Mouse (Mus musculus): ENCODE data around the gene Slc34a1.

The Slc34a1 gene

GRCm38 (mm10) chr13:55447543-55447943 lies 49.6 kb downstream of the Slc34a1 start:
- TF ChIP-seq GATA4 (IDR thresholded peaks at IDR 0.05; ENCODE audit: insufficient replicate concordance, low read length): no peak

DNA sequence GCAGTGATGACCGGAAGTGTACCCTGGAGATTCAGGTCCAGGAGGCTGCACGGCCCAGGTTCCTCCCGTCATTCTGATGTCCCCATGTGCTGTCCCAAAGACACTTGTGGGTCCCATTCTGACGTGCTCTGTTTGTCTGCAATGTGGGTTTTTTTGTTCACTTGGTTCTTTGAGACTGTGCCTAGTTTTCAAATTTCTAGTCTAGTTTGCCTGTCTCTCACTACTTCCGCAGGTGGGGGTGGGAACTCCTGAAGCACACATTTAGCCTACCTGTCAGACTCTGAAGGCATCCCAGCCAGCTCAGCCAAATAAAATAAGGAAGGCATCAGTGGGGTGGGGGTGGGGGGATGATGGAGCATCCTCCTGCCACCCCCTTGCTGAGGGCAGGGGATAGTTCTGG lies 50.1 kb downstream of the Slc34a1 start:
- no peak for TF ChIP-seq GATA4 (IDR thresholded peaks at IDR 0.05; ENCODE audit: insufficient replicate concordance, low read length)

DNA sequence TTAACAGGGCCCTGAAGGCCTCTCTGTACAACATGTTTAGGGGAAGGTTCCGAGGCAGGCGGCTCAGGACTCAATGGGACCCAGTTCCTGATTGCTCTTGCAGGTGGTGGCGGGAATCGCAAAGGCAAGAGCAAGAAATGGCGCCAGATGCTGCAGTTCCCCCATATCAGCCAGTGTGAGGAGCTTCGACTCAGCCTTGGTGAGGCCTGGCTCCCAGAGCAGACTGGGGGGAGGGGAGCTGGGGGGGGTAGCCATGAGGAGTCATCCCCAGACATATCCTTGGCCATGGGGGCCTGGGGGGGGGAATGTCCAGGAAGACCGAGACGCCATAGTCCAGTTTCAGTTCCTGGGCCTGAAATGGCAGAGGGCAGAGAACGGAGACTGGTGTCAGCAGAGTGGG lies 51.2 kb downstream of the Slc34a1 start:
- no peak for TF ChIP-seq GATA4 (IDR thresholded peaks at IDR 0.05; ENCODE audit: insufficient replicate concordance, low read length)

- no peak for TF ChIP-seq GATA4 (IDR thresholded peaks at IDR 0.05; ENCODE audit: insufficient replicate concordance, low read length)
These were observed 51.9 kb downstream of the Slc34a1 start for GRCm38 (mm10) chr13:55449679-55450441.

DNA sequence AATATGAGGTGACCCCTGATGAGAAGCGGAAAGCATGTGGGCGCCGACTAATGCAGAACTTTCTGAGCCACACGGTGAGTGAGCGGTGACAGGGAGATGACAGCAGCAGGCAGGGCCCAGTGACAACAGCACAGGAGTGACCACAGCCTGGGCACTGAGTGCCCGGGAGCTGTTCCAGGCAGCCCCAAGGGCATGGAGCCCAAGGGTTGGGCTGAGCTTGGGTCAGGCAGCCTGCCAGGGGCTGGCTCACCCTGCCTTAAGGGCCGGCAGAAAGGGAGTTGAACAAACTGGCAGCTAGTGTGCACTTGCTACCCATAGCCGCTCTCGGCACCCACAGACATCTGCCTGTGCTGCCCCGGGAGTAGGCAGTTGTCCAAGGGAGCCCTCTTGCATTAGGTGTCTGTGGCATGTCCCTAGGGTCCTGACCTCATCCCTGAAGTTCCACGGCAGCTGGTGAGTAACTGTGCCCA lies 52.6 kb downstream of the Slc34a1 start:
- no peak for TF ChIP-seq GATA4 (IDR thresholded peaks at IDR 0.05; ENCODE audit: insufficient replicate concordance, low read length)

DNA sequence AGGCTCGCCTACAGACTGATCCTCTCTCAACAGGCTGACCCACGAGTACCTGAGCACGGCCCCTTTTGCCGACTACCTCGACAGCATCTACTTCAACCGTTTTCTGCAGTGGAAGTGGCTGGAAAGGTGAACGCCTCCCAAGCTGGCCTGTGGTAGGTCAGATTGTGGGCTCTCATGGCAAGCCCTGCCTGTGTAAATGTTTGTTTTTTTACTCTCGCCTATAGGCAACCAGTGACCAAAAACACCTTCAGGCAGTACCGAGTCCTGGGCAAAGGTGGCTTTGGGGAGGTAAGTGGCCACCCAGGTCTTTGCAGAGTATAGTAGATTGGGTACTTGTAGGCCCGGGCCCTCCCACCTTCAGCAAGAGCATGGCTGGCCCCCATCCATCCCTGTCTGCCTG lies 53.3 kb downstream of the Slc34a1 start:
- no peak for TF ChIP-seq GATA4 (IDR thresholded peaks at IDR 0.05; ENCODE audit: insufficient replicate concordance, low read length)

DNA sequence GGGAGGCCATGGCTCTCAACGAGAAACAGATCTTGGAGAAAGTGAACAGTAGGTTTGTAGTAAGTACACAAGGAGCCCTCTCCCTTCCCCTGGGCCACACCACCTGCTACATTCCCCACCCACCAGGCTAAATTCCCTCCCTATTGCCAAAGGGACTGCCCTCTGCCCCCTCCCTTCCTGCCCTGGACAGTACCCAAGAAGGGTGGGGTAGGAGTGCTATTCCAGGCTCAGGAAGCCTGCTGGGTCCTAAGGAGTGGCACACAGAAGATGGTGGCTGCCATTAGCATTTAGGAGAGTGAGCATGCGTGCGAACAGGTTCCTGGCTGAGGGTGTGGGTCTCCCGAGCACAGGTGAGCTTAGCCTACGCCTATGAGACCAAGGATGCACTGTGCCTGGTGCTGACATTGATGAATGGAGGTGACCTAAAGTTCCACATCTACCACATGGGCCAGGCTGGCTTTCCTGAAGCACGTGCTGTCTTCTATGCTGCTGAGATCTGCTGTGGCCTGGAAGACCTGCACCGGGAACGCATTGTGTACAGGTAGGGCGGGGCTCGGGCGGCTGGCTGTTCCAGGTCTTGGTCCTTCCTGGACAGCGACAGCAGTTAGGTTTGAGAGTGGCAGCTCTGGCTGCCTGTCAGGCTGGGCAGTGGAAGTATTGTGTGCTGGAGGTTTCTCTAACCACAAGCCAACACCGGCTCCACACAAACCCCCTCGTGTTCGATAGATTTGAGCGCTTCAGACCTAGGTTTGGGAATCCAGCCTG lies 54.0 kb downstream of the Slc34a1 start:
- TF ChIP-seq GATA4 (IDR thresholded peaks at IDR 0.05; ENCODE audit: insufficient replicate concordance, low read length): no peak

DNA sequence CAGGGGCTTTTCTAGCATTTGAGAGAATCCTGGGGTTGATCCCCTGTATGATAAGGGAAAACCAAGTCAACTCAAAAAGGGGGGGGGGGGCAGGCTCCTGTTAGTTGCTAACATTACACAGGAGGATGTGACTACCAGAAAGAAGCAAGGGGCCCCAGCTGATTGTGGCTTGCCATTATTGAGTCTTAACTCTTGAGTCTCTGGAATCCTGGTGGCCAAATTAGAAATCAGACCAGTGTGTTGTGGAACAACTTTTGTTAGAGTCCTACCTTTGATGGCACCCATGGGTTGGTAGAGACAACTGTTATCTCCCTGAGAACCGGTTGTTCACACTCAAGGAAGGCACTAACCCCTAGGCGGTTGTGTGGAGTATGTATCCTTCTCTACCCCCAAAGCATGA lies 65.0 kb downstream of the Slc34a1 start:
- TF ChIP-seq GATA4 (IDR thresholded peaks at IDR 0.05; ENCODE audit: insufficient replicate concordance, low read length): no peak

- no peak for TF ChIP-seq GATA4 (IDR thresholded peaks at IDR 0.05; ENCODE audit: insufficient replicate concordance, low read length)
These were observed 65.5 kb downstream of the Slc34a1 start for GRCm38 (mm10) chr13:55463399-55464026.

DNA sequence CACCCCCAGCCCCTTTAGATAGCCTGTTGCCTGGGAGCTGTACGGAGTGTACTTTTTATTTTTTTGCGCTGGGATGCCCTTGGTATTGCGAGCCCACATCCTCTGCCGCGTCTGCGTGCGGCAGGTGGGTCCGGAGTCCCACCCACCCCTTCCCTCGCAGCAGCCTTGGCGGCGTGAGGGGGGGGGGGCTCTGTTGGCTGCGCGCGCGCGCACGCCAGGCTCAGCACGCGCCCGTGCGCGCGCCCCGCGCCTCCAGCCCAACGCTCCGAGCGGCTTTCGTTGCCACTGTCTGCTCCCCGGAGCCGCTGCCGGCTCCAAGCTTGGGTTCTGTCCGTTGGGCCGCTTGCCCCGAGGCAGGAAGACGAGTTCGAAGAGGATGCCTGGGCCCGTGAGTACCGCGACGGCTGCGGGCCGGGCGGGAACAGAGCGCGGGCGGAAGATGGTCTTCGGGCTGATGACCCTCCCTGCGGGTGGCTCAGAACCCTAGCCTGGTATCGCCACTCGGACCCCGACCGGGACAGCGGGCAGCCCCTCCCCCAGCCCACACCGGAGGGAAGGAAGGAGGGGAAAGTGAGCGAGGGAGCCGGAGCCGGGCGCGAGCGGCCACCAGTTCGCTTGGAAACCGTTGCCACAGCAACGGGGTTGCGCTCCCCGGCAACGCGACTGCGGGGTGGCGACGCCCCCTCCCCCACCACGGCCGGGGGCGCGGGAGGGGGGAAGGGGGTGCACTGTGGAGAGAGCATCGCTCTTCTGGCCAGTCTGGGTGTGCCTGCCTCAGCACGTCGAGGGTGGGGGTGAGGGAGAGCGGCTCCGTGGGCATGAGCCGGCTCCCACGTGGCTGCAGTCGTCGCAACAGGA lies 66.3 kb downstream of the Slc34a1 start, which contains the start of gene Prr7:
Gene Prr7 (plus strand): TSS at position 241 of the 858 bp plus-strand sequence.
- no peak for TF ChIP-seq GATA4 (IDR thresholded peaks at IDR 0.05; ENCODE audit: insufficient replicate concordance, low read length)

- no peak for TF ChIP-seq GATA4 (IDR thresholded peaks at IDR 0.05; ENCODE audit: insufficient replicate concordance, low read length)
These were observed 67.2 kb downstream of the Slc34a1 start for GRCm38 (mm10) chr13:55465184-55465583.
